Mouse (Mus musculus): ENCODE data around the gene Lsm2.
"Not testable (repeated sequence)": the region's sequence is repeated elsewhere in the genome, so short reads cannot be mapped to it uniquely, and the experiment has no call there.

The Lsm2 gene

DNA sequence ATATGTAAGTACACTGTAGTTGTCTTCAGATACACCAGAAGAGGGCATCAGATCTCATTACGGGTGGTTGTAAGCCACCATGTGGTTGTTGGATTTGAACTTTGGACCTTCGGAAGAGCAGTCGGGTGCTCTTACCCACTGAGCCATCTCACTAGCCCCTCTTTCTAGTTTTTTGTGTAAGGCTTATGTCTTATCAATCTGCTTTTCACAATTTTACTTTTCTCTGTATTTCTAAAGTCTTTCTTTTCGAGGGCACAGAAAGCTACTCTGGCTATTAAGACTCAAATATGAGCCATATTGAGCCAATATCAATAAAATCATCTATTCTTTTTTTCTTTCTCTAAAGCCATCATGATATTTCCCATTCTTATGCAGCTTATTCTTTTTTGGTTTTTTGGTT lies 13.5 kb downstream of the Lsm2 start:
- not testable (repeated sequence) for DNase-seq

DNA sequence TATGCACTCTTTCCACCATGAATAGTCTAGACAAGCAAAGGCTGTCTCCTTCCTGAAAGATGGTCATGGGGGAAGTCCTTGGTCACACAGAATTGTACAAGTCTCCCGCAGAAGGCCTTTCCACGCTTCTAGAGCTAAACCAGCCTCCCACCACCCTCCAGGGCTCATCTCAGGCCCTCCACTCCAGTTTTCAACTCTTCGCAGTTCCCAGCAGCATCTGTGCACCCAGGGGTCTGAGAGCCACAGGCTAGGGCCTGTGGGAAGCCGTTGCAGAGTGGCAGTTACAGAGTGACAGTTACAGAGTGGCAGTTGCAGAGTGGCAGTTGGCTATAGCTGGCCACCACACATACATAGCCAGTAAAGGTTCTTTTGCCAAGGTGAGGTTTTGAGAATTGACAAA lies 14.3 kb downstream of the Lsm2 start:
- DNase-seq, result not testable (repeated sequence)

DNA sequence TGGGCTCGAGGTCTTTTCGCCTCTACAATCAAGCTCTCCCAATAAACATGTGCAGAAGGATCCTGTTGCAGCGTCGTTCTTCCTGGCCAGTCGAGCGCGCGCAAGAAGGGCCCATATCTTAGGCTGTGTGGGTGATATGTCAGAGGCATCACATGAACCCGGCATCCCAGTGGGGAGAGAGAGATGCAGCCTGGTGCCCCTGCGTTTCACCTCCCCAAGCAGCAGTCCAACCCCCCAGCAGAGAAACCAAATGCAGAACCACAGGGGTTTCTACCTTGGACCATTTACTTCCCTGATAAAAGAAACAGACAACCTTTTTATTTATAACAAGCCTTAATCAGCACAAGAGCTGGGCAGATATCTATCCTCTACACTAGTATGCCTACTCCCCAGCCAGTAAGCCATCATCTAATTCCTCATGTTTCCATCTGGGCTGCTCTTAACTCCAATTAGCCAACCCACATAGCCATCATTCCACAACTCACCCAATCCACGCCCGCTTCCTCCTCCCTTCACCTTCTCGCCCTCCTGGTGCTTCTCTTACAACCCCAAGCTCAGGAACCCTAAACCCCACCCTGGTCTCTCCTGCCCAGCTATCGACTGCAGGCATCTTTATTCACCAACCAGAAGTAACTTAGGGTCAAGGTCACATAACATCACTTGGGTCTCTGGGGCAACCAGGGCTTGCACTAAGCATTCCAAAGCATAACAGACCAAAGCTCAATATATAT lies 14.9 kb downstream of the Lsm2 start:
- no peak for DNase-seq

DNA sequence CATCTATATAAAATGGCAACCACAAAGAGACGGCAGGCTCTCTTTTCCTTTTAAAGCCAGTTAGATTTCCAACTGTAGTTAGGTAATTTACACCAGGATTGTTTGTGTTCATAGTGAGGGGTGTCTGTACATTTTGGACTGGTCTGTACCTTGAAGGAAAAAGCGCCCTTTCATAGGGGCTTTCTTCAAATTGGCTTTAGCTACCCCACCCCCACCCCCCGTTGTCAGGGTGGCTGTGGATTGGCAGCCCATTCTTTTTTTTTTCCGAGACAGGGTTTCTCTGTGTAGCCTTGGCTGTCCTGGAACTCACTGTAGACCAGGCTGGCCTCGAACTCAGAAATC lies 15.5 kb downstream of the Lsm2 start:
- no peak for DNase-seq

DNA sequence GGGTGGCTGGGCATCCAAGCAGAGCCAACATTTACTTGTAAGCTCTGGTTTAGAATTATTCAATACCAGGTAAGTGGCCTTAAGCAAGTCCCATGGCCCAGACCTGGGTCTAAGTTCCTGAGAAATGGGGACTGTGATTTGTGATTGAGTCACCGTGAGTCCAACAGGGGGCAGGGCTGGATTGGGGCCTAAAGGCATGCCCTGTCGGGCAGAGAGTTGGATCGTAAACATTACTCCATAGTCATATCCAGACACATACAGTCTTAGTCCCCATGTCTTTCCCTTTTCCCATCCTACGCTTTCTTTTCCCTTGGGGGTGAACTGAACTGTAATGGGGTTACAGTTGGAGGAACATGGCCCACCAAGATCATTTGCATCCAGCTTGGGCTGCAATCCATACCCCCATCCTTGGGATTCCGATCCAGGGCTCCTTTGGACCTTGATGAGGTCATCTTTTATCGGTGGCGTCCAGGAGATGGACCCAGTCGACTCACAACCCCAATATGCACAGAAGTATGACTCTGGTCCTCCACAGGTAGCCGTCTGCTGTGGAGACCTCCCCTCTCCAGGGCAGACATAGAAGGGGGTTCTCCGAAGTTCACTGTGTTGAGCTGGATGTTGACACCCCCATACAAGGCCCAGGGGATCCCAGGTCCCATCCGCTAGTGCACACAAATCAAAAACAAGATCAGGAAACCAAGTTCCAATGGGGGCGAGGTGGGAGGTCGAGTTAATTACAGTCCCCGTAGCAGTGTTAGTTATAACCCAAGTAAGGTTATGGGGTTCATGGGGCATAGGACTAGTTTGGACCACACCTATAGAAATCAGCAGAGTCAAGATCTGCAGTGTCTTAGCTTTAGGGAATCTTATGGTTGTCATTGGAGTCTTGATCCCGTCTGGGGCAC lies 17.1 kb downstream of the Lsm2 start:
- DNase-seq, result no peak

DNA sequence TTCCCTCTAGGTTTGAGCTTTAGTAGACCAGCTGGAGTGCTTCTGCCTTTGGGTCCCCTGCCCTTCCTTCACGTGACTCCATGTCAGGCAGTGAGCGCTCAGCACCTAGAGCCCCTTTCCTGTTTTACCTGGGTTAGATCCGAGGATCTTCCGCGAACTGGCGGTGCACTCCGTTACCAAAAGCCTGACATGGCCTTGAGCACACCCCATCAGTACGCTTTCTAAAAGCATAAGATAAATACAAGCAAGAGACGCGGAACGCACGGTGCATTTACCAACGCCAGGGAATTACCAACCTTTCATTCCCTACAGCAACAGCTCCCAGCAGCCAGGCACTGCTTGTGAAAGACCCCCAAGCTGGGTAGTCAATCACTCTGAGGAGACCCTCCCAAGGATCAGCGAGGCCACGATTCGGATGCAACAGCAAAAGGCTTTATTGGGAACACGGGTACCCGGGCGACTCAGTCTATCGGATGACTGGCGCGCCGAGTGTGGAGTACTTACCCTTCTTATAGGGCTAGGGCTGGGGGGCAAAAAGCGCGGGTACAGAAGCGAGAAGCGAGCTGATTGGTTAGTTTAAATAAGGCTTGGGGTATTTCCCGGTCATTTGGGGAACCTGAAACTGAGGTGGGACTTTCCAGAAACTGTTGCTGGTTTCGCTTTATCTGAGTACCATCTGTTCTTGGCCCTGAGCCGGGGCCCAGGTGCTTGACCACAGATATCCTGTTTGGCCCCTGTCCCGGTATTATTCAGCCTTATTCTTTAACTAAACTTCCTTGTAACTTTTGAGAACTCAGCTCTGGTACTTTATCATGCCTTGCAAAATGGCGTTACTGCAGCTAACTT lies 18.4 kb downstream of the Lsm2 start:
- DNase-seq, result not testable (repeated sequence)

DNA sequence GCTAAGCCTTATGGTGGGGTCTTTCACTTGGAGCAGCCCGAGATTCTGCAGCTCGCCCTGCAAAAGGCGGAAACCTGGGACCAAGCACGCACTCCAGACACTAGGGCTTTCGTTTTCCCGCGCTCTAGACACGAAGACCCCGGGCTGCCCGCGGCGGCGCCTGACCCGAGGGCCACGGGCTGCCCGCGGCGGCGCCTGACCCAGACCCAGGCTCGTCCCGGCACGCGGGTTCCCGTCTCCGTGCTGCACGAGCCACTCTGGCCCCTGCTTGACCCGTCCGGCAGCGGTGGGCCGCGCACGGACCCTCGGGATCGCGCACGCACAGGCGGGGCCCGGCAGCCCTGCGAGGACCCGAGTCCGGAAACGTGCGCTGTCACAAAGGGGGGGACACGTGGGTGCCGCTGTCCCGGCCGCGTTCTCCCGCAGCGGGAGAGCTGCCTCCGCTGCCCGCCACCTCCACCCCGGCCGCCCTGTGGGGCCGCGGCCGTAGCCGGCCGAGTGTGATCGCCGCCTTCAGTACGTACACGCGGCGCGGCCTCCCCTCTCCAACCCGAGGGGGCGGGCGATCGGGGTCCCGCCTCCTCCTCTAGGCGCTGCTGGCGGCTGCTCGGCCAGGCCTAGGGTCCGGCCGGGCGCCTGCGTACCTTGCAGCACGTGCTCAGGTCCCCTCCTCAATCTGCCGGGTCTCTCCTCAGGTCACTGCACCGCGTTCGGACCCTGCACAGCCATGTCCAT lies 19.2 kb downstream of the Lsm2 start, which contains the start of gene Vars:
Vars (plus strand) TSS at position 271 of the 735 bp plus-strand sequence.
- DNase-seq, result peak; percentile 91

DNA sequence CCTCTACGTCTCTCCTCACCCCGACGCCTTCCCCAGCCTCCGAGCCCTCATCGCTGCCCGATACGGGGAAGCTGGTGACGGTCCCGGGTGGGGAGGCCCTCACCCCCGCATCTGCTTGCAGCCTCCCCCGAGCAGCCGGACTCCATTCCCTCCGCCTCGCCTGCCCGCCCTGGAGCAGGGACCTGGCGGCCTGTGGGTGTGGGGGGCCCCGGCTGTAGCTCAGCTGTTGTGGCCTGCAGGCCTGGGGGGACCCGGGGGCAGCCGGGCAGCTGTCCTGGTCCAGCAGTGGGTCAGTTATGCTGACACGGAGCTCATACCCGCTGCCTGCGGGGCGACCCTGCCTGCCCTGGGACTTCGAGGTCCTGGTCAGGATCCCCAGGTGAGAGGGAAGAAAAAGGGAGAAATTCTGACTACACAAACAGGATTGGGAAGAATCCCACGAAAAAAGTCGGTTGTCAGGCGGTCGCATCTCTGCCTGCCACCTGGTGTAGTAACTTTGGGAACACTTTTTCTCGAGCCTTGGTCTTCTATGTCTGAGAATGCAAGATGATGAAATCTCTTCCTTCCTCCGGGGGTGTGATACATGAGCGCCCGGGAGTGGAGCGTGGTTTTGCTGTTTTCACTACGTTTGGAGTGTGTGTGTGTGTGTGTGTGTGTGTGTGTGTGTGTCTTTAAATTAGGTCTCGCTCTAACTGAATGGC lies 19.9 kb downstream of the Lsm2 start:
- peak; percentile 58 for DNase-seq

DNA sequence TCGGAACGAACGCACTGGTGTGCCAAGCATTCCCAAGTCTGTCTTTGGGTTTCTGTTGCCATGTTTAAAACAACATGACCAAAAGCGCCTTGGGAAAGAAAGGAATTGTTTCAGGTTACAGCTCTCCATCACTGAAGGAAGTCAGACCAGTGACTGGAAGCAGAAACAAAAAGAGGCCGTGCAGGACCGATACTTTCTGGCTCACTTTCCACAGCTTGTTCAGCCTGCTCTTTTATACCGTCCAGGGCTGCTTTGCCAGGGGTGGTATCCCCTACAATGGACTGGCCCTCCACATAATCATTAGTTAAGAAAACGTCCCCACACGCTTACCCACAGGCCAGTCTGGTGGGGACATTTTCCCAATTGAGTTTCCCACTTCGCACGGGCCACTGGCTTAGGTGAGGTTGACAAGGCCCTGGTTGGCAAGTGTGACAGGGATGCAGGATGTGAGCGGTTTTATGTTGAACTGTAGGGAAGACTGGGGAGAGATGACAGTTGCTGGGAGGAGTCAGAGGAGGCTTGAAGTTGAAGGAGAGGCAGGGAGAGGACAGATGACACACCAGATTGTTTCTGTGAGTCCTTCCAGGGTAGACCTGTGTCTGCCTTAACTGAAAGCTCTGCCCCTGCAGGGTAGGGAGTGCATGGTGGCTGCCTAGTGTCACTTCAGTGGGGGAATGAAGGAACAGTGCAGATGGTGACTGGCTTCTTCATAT lies 20.6 kb downstream of the Lsm2 start:
- no peak for DNase-seq

DNA sequence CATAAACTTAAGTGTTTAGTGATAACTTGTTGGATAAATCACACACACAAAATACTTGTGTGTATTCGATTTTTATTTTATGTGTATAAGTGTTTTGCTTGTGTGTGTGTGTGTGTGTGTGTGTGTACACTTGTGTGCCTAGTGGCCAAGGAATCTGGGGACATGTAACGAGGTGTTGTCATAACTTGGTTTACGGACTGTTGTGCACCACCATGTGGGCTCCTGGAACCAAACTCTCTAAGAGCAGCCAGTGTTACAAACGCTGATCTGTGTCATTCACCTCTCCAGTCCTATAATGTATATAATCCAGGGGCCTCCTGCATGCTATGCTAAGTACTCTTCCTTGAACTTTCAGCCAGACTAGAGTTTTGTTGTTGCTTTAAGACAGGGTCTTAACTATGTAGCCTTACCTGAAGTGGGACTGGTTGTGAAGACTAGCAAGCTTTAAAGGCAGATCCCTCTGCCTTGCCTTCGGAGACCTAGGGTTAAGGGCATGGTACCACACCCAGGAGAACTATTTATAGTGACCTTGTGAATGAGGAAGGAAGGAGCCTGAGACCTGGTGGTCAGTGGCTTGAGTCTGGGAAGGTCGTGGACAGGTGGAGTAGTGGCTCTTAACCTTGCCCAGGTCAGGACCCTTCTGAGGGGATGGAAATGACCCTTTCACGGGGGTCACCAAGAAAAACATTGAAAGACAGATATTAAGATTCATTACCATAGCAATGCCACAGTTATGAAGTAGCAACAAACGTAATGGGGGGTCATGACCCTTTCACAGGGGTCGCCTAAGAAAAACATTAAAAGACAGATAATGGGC lies 21.6 kb downstream of the Lsm2 start:
- DNase-seq, result no peak

DNA sequence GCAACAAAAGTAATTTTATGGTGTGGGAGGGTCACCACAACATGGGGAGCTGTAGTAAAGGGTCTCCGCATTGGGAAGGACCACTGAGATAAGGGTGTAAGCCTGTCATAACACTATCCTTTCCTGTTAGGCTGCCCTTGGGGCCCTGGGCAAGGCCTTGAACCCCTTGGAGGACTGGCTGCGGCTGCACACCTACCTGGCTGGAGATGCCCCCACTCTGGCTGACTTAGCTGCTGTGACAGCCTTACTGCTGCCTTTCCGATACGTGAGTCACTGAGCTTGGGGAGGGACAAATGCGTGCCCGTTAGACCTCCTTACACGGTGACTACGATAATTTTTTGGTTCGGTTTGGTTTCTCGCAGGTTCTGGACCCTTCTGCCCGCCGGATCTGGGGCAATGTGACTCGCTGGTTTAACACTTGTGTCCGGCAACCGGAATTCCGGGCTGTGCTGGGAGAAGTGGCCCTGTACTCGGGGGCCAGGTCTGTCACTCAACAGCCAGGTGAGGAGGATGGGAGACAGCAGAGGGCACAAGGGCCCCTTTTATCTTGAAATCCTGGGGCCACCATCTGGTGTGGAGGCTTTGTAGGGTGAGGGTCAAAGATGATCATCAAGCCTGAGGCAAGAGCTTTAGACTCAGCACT lies 22.5 kb downstream of the Lsm2 start:
- DNase-seq, result no peak

DNA sequence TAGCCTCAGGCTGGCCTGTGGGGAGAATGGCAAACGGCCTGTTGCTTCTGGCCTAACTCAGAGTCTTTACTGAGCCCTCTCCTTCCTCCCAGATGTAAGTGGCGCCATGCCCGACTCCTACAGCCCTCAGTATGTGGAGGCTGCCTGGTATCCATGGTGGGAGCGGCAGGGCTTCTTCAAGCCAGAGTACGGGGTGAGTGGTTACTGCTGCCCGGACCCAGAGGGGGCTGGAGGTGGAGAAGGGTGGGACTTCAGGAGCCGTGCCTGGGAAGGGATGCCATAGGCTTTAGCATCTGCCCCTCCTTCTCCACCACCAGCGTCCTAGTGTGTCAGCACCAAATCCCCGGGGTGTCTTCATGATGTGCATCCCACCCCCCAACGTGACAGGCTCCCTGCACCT lies 23.5 kb downstream of the Lsm2 start:
- DNase-seq, result no peak

DNA sequence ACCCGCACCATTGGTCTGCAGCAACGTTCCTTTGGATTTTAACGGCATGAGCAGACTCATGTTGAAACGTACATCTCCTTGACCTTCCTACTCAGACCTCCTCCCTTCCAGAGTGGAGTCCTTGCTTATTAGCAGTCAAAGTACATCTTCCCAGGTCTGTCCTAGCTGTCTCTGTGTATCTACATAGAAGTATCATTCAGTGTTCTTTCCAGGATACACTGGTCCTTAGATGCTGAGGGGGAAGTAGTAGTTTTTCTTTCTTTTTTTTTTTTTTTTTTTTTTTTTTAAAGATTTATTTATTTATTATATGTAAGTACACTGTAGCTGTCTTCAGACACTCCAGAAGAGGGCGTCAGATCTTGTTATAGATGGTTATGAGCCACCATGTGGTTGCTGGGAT lies 24.2 kb downstream of the Lsm2 start:
- not testable (repeated sequence) for DNase-seq

DNA sequence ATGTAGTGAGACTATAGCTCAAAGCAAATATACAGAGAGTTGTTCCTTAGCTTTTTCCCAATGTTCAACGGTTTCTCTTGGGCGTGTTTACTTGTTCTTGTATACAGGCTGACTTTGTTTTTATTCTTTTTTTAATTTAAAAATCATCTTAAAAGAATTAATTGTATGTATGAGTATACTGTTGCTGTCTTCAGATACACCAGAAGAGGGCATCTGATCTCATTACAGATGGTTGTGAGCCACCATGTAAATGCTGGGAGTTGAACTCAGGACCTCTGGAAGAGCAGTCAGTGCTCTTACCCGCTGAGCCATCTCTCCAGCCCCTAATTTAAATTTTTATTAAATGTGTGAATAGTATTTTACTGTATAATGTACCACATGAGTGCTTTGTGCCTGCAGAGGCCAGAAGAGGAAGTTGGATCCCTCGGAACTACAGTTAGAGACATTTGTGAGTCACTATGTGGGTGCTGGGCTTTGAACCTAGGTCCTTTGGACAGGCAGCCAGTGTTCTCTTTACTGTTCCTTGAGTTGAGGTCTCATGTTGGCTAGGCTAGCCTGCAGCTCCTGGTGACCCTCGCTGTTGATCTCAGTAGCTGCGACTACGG lies 25.8 kb downstream of the Lsm2 start:
- no peak for DNase-seq

DNA sequence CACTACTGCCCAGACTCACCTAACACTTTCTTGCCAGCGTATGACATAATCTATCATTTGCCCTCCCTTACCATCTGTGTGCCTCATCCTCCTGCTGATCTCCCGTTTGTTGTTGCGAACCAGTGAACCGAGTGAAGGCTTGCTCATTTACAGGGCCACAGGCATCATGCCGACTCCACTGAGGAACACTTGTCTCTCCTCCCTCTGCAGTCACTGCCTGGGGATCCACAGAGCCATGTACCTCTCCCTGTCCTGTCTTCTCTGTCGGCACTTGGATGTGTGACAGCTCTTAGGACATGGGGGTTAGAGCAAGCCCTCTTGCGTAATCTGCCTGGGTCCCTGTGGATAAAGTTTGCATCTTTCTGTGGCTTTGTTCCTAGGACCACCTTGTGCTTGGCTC lies 27.9 kb downstream of the Lsm2 start:
- DNase-seq, result no peak

DNA sequence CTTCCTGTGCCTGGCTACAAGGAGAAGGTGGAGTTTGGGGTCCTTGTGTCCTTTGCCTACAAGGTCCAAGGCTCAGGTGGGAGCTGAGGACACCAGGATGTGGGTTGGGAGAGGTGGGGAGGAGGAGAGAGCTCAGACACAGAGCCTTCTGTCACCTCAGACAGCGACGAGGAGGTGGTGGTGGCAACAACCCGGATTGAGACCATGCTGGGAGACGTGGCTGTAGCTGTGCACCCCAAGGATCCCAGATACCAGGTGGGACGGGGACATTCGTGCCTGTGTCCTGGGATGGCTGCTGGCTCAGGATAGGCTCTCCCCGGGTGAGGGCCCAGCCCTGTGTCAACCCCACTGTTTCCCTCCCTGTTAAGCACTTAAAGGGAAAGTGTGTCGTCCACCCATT lies 29.8 kb downstream of the Lsm2 start:
- DNase-seq, result no peak

DNA sequence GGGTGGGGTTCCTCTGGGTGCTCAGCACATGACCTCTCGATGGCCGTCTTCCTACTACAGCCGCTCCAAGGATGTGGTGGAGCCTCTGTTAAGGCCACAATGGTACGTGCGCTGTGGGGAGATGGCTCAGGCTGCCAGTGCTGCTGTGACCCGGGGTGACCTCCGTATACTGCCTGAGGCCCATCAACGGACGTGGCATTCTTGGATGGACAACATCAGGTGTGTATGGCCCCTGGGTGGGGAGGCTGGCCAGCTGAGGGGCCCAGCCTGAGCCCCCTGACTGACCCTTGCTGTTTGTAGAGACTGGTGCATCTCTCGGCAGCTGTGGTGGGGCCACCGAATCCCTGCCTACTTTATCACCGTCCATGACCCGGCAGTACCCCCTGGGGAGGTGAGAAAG lies 30.8 kb downstream of the Lsm2 start:
- no peak for DNase-seq

DNA sequence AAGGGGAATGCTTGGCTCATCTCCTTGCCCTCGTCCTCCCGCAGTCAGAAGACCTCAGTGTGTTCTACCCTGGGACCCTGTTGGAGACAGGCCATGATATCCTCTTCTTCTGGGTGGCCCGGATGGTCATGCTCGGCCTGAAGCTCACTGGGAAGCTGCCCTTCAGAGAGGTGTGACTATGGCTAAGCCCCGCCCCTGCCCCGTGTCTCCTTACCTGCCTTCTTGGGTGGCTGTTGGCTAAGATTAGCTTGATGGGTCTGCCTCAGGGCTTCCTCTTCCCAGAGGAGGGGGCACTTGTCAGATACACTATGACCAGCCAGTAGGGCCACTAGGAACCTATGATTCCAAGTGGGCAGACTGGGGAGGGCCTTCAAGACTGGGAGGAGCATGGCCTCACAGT lies 31.6 kb downstream of the Lsm2 start:
- DNase-seq, result no peak

DNA sequence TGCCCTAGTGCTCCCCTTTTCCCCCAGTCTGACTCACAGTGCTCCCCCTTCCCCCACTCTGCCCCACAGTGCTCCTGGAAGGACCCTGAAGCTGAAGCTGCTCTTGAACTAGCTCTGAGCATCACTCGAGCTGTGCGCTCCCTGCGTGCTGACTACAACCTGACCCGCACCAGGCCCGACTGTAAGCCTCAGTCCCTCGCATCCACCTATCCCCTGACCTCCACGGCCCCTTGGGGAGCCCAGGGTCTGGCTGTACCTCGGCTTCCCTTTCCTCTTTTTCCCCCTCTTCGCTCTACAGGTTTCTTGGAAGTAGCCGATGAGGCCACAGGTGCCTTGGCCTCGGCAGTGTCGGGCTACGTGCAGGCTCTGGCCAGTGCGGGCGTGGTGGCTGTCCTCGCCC lies 33.6 kb downstream of the Lsm2 start:
- no peak for DNase-seq
